Mouse (Mus musculus) midbrain, postnatal 0 days (tissue): ENCODE data around the gene Slc7a8. TPM values are rescaled to one million over a fixed set of nuclear protein-coding genes. Genes with fewer than 3 reads are reported as not detected.

Source experiments
- ATAC-seq: fragments of 200-750 bp; cut with Nextera tagmentation; 2 replicates; pipeline ENCODE4 v1.8.0; 2017; ENCODE audit warnings: moderate number of reproducible peaks, mild to moderate bottlenecking, moderate TSS enrichment, moderate library complexity; ENCODE audit not compliant: low FRiP score
- DNase-seq: peaks from one replicate; pipeline ENCODE4 v3.0.0-alpha.2; 2015; ENCODE audit warnings: low spot score
- H3K27ac ChIP-seq: fragments of 300-500 bp; sonication (generic); 2 replicates; pipeline ENCODE4 v1.5.1; 2014; ENCODE audit warnings: low read depth, mild to moderate bottlenecking, low read length, mixed read lengths
- H3K27me3 ChIP-seq: fragments of 300-500 bp; sonication (generic); 2 replicates; pipeline ENCODE4 v1.6.1; 2014; ENCODE audit warnings: low read length, control low read depth, mixed read lengths; ENCODE audit not compliant: insufficient read depth
- H3K36me3 ChIP-seq: fragments of 300-500 bp; sonication (generic); 2 replicates; pipeline ENCODE4 v1.6.1; 2014; ENCODE audit warnings: low read length, control low read depth, mixed read lengths; ENCODE audit not compliant: insufficient read depth
- H3K4me1 ChIP-seq: fragments of 300-500 bp; sonication (generic); 2 replicates; pipeline ENCODE4 v1.6.1; 2014; ENCODE audit warnings: mild to moderate bottlenecking, control low read depth, antibody characterized with exemption, low read length, mixed read lengths; ENCODE audit not compliant: insufficient read depth
- H3K4me2 ChIP-seq: fragments of 300-500 bp; sonication (generic); 2 replicates; pipeline ENCODE4 v1.6.1; 2014; ENCODE audit warnings: low read depth, mild to moderate bottlenecking, low read length, mixed read lengths; ENCODE audit not compliant: poor library complexity, severe bottlenecking
- H3K4me3 ChIP-seq: fragments of 300-500 bp; sonication (generic); 2 replicates; pipeline ENCODE4 v1.5.1; 2014; ENCODE audit warnings: low read depth, mild to moderate bottlenecking, low read length, moderate library complexity
- H3K9ac ChIP-seq: fragments of 300-500 bp; sonication (generic); replicated peaks from 2 replicates; pipeline ENCODE4 v1.6.1; 2014; ENCODE audit warnings: mild to moderate bottlenecking, low read length, moderate library complexity, mixed read lengths; ENCODE audit not compliant: poor library complexity, severe bottlenecking
- H3K9me3 ChIP-seq: fragments of 300-500 bp; sonication (generic); 2 replicates; pipeline ENCODE4 v1.6.1; 2016; ENCODE audit warnings: low read length, control low read depth
- CTCF ChIP-seq: IDR thresholded peaks from 2 replicates; pipeline ENCODE4 v1.5.1; 2016; ENCODE audit warnings: antibody characterized with exemption, mild to moderate bottlenecking
- WGBS: fragments of 180-500 bp; shearing (Covaris S2); extraction: QIAGEN DNeasy Blood & Tissue Kit; methylation state at CpG from one replicate; pipeline ENCODE4 v1.1.7; 2014; 5-methylcytosine and 5-hydroxymethylcytosine counted together
- polyA plus RNA-seq: library from polyadenylated mRNA; unstranded; fragments of >200 nt; fragmentation: Nextera tagmentation; extraction: Ambion mirVana; gene quantifications from 2 replicates; pipeline ENCODE4 v1.2.1, GENCODE M21; 2015
- total RNA-seq: library from RNA; depleted of rRNA; stranded (reverse); fragments of >200 nt; gene quantifications from 2 replicates; pipeline ENCODE4 v1.2.3, GENCODE M21; 2014

The Slc7a8 gene
- total and polyA plus RNA-seq, 2 experiments from 2014 or later = 9.7 to 11.3 TPM

DNA sequence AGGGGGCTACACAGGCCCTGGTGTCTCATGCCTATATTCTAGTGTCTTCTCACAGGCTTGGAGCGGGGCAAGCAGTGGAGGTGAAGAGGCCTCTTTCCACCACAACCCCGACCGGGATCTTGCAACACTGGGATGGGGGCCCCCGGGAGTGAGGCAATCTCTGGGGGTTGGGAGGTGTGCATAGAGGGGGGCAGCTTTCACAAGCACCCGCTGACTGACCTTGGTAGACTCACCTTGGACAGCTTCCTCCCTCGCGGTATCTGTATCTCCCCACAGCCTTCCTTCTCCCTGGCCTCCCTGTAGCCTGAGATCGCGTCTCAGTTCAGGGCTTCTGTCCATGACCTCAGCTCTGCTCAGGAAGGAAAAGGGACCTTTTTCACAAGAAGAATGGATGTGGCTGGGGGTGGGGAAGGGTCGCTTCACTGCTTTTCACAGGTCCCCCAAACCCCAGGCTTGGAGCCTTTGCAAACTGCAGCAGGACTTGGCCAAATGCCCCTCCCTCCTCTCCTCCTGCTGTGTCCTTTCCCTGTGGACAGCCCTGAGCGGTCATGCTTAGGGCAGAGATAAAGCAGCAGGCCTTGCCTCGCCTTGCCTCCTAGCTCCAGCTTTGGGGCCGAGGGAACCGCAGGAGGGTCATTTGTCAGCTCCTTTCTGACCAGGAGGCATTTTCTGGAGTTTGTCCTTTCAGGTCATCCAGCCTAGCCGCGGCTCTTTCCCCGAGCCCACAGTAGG lies 75.0 kb downstream of the Slc7a8 start:
- DNase-seq = no peak
- WGBS = 51% methylated on average over 16 of the region's 17 CpGs
- no peak overlapping the region for H3K27ac ChIP-seq

DNA sequence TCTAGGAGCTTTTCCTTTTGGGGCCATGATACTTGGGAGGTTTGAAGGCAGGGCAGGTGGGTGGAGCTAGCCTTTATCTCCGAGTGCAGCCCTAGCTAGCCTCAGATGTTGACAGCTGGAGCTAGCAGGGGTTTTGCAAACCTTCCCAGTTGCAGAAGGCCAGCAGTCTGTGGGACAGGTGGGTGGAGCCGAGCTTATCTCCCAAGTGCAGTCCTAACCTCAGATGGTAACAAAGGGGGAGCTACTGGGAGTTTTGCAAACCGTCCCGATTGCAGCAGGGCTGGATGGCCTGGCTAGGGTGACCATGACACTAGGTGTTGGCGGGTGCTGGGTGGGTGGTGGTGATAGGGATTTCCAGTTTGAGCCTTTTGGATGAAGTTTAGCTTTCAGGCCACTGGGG lies 75.9 kb downstream of the Slc7a8 start:
- no peak overlapping the region for H3K9ac ChIP-seq
- H3K4me3 ChIP-seq = no peak overlapping the region
- no peaks in the 10 kb centered on the region for H3K27me3 ChIP-seq
- no peaks in the 10 kb centered on the region for H3K9me3 ChIP-seq
- no peak overlapping the region for H3K4me2 ChIP-seq
- DNase-seq (no peak), ATAC-seq (no peak)
- no peaks in the 10 kb centered on the region for H3K36me3 ChIP-seq
- H3K4me1 ChIP-seq = no peaks in the 10 kb centered on the region
- no peak for TF ChIP-seq CTCF
- H3K27ac ChIP-seq = no peak overlapping the region
- WGBS = 61% methylated on average over 5 of the region's 5 CpGs

More for the DNA sequence above, 75.0 kb downstream of the Slc7a8 start:
- H3K36me3 ChIP-seq = no peaks in the 10 kb centered on the region
- H3K4me1 ChIP-seq = no peaks in the 10 kb centered on the region
- no peak for TF ChIP-seq CTCF
- H3K4me3 ChIP-seq = no peak overlapping the region
- H3K27me3 ChIP-seq = no peaks in the 10 kb centered on the region
- no peak overlapping the region for H3K9ac ChIP-seq
- no peak for ATAC-seq
- H3K9me3 ChIP-seq = no peaks in the 10 kb centered on the region
- no peak overlapping the region for H3K4me2 ChIP-seq

DNA sequence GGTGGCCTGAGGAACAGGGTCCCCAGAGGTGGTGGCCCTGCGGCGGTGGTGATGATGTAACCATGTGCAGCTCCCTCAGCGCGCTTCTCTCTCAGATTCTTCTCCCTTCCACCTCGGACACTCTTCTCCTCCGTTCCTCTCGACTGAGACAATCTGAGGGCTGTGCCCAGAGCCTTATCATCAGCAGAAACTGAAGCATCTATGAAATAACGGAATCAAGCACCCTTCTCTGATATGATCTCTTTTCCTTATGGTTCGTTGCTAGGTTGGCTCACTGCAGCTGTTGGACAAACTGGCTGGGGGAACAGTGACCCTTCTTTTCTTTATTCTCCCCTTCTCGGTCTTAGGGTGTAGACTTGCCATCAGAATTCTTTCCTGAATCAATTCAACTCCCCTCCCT lies 78.5 kb downstream of the Slc7a8 start:
- no peaks in the 10 kb centered on the region for H3K9me3 ChIP-seq
- DNase-seq = no peak
- no peak for TF ChIP-seq CTCF
- no peak overlapping the region for H3K27ac ChIP-seq
- no peak overlapping the region for H3K4me2 ChIP-seq
- WGBS = 71% methylated on average over 10 of the region's 10 CpGs
- no peaks in the 10 kb centered on the region for H3K27me3 ChIP-seq
- H3K9ac ChIP-seq = no peak overlapping the region
- no peaks in the 10 kb centered on the region for H3K36me3 ChIP-seq
- H3K4me1 ChIP-seq = no peaks in the 10 kb centered on the region
- ATAC-seq = no peak
- no peak overlapping the region for H3K4me3 ChIP-seq

DNA sequence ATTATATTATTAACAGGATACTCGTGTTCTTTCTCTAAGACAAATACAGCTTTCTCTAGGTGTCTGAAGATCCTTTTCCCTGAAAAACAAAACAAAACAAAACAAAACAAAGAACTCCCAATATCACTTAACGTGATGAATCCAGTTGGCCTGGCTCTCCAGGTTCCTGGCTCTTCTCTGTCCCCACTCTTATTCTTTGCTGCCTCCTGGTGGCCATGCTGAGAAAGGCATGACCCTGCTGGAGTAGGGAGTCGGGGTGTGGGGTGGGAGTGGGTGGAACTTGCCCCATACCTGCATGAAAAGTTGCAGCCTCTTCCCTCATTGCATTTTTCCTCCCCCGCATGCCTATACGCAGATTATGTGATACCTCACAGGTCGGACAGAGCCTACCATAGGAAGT lies 80.4 kb downstream of the Slc7a8 start:
- H3K4me3 ChIP-seq = no peak overlapping the region
- no peak overlapping the region for H3K4me2 ChIP-seq
- no peaks in the 10 kb centered on the region for H3K9me3 ChIP-seq
- no peak overlapping the region for H3K9ac ChIP-seq
- 13% methylated on average over 6 of the region's 6 CpGs for WGBS
- H3K27ac ChIP-seq = no peak overlapping the region
- H3K27me3 ChIP-seq = no peaks in the 10 kb centered on the region
- H3K36me3 ChIP-seq = no peaks in the 10 kb centered on the region
- TF ChIP-seq CTCF = peak; percentile 87
- H3K4me1 ChIP-seq = no peaks in the 10 kb centered on the region
- DNase-seq (peak; percentile 60), ATAC-seq (peak; percentile 27; the same call in 1 of the 2 replicates)

DNA sequence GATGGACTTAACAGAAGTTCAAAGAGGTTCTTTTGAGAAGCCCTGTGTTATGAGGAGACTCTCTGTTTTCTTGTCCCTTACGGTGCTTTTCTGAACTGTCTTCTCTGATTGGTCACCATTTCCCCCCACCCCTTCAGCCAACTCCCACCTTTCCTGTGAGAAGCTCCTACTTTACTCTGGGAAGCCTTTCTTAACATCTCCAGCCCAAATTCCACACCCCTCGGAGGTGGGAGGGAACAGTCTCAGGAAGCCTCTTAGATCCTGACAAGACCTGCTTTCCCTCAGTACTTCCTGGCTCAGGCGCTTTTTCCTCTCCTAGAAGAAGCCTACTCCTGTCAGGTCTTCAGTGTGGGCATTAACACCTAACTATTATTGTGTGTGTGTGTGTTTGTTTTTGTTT lies 82.2 kb downstream of the Slc7a8 start:
- Histone ChIP-seq H3K9ac (no peak overlapping the region), H3K4me1 (no peaks in the 10 kb centered on the region), H3K27me3 (no peaks in the 10 kb centered on the region), H3K9me3 (no peaks in the 10 kb centered on the region), H3K27ac (no peak overlapping the region), H3K4me3 (no peak overlapping the region), H3K36me3 (no peaks in the 10 kb centered on the region), H3K4me2 (no peak overlapping the region)
- no peak for TF ChIP-seq CTCF
- DNase-seq (no peak), ATAC-seq (no peak)
- WGBS = 59% methylated on average over 3 of the region's 3 CpGs

DNA sequence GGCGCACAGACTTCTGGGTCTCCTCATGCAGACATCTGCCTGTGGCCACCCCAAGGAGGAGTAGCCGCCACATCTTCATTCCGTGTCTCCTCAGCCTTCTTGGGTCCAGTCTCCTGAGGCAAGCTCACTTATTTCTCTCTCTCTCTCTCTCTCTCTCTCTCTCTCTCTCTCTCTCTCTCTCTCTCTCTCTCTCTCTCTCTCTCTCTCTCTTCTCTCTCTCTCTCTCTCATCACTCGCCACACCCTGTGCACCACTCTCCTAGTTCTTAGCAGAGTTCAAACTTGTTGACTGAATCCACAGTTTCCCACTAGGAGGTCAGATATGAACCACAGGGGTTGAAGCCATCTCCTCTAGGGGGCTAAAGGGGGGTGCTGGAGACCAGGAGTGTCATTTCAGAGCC lies 83.0 kb downstream of the Slc7a8 start, which contains the start of gene Gm29776:
Gm29776 (minus strand) TSS at position 101 of the 400 bp plus-strand sequence.
- 88% methylated on average over 4 of the region's 4 CpGs for WGBS

More for the DNA sequence above, 83.0 kb downstream of the Slc7a8 start, which contains the start of gene Gm29776:
- Histone ChIP-seq H3K4me1 (no peaks in the 10 kb centered on the region), H3K4me2 (no peak within 1 kb of the TSS), H3K27ac (no peak within 1 kb of the TSS), H3K9me3 (no peaks in the 10 kb centered on the region), H3K36me3 (peaks cover under 1% of the 10 kb centered on the region; the same call in 1 of the 2 replicates), H3K4me3 (no peak within 1 kb of the TSS), H3K9ac (no peak within 1 kb of the TSS), H3K27me3 (no peaks in the 10 kb centered on the region)
- DNase-seq (no peak), ATAC-seq (no peak)
- no peak for TF ChIP-seq CTCF
